17 mouse cellular contexts compared by ENCODE assay signal in genomic region chr5:108211512-108211911, GRCm38 (mm10).
"Had no signal": no experiment of that assay in that cellular context is flagged by ENCODE, and none has a peak within 500 bp of the region (broad histone marks: within the 10 kb centered on the region; RNA-seq: fewer than 3 reads in every experiment).

No protein-coding gene starts in this region.

- H3K9ac ChIP-seq: lung, embryonic 14.5 days; midbrain, embryonic 12.5 days; neural tube, embryonic 13.5 days; neural tube, embryonic 15.5 days had no signal

- H3K9me3 ChIP-seq: midbrain, embryonic 10.5 days; midbrain, embryonic 12.5 days; neural tube, embryonic 13.5 days; neural tube, embryonic 15.5 days had no signal

- H3K4me2 ChIP-seq: lung, embryonic 14.5 days; midbrain, embryonic 12.5 days; neural tube, embryonic 13.5 days; neural tube, embryonic 15.5 days had no signal

- H3K4me3 ChIP-seq: midbrain, embryonic 10.5 days; midbrain, embryonic 12.5 days; myocyte; neural tube, embryonic 13.5 days; neural tube, embryonic 15.5 days had no signal

- ATAC-seq: midbrain, embryonic 16.5 days had no signal

- H3K4me1 ChIP-seq: midbrain, embryonic 10.5 days; midbrain, embryonic 12.5 days; neural tube, embryonic 13.5 days; neural tube, embryonic 15.5 days had no signal

- H3K36me3 ChIP-seq: midbrain, embryonic 12.5 days; neural tube, embryonic 13.5 days; neural tube, embryonic 15.5 days had no signal

- H3K27me3 ChIP-seq: midbrain, embryonic 12.5 days; neural tube, embryonic 13.5 days; neural tube, embryonic 15.5 days had no signal

- H3K27ac ChIP-seq: midbrain, embryonic 10.5 days; midbrain, embryonic 12.5 days; neural tube, embryonic 13.5 days; neural tube, embryonic 15.5 days had no signal

- DNase-seq: lung, adult 18-20 months; lung, embryonic 14.5 days; lung, postnatal 10 days; lung, postnatal 4 days; midbrain, embryonic 14.5 days; retina, postnatal 1 day; right cerebral cortex, postnatal 25 days; right cerebral cortex, postnatal 4 days; spleen, adult 18-20 months; thymus, adult 18-20 months; thymus, postnatal 14 days had no signal
